Mouse (Mus musculus): ENCODE results near the gene Fam131b. TPM values are rescaled to one million over a fixed set of nuclear protein-coding genes. Genes with fewer than 3 reads are reported as not detected.

Gene Fam131b
- total RNA-seq, 1 experiment: 1.3 TPM

DNA sequence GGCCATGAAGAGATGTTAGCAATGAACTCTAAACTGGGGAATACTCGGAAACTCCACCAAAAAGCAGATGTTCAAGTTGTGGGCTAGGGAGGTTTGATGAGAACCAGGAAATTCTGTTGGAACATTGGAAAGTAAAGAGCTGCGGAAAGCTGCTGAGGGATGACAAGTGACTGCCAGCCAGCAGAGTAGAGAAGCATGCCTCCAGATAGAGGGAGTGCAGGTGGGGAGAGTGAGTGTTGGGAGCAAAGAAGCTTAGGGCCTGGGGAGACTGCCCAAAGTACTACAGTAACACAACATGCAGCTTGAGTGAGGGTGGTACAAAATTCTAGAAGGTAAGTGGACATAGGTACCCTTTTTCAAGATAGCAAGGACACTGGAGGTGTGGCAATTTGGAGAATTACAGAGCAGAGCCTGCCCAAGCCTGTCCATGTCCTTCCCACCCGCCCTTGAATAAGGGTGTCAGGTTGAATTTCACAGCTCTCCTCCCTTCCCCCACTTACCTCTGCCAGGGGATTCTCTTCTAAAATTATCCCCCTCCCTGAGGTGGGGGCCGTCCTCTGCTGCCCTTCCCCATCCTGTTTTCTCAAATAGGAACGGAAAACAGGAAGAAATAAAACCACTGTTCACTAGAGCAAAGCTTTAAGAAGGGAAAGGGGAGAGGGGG is 41.4 kb downstream of the Fam131b start:
- peaks cover 36% of the 10 kb centered on the region for H3K36me3 ChIP-seq (ENCODE audit: control insufficient read depth, insufficient read depth, low read length, poor library complexity, severe bottlenecking)
- H3K4me1 ChIP-seq (ENCODE audit: control insufficient read depth in 2 of 2, insufficient read depth in 2 of 2, low read length in 2 of 2, poor library complexity in 1 of 2): no peaks in the 10 kb centered on the region
- no peak overlapping the region for H3K9ac ChIP-seq (ENCODE audit: insufficient read depth, low read depth, low read length, poor library complexity, severe bottlenecking)
- H3K4me3 ChIP-seq (ENCODE audit: insufficient read depth in 1 of 2, low read depth in 1 of 2, low read length in 2 of 2, poor library complexity in 1 of 2, severe bottlenecking in 1 of 2): no peak overlapping the region
- in situ Hi-C loops (cut with MboI; ENCODE audit: low sequenced_read_pairs in 2 of 2, unreplicated experiment in 2 of 2): no loop called here
- DNase-seq (ENCODE audit: low read depth, low spot score): no peak
- no peak for TF ChIP-seq CHD2 (IDR thresholded peaks at IDR 0.05; ENCODE audit: low read depth, low read length)
- no peak for TF ChIP-seq HCFC1 (IDR thresholded peaks at IDR 0.05; ENCODE audit: borderline replicate concordance, insufficient read depth, low read length)
- no peak for TF ChIP-seq ZNF384 (IDR thresholded peaks at IDR 0.05; ENCODE audit: low read depth, low read length)
- no peak for TF ChIP-seq ZC3H11A (IDR thresholded peaks at IDR 0.05; ENCODE audit: borderline replicate concordance, low read depth, low read length)
- TF ChIP-seq MAFK (IDR thresholded peaks at IDR 0.05; ENCODE audit: insufficient read depth, low read depth, low read length): no peak
- no peaks in the 10 kb centered on the region for H3K9me3 ChIP-seq (ENCODE audit: control insufficient read depth, insufficient read depth, low read depth, low read length)
- no peak overlapping the region for H3K27ac ChIP-seq (ENCODE audit: insufficient read depth, low read depth, low read length, poor library complexity, severe bottlenecking)

DNA sequence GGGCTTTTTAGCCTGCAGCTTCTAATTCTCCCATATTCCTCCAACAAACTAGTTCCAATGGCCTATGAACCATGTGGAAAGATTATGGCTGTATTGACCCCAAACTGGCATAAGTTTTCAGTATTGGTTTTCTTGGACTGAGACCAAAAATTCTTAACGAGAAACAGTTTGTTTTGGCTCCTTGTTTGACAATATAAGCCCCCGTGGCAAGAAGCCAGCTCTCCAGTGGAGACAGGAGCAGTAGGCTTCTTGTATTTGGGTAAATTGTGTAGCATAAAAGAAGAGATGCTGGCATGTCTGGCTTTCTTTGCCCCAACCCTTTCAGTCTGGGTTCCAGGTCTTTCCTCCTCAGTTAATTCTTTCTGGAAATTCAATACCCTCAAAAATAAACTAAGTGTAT is 48.3 kb downstream of the Fam131b start:
- H3K27ac ChIP-seq (ENCODE audit: insufficient read depth, low read depth, low read length, poor library complexity, severe bottlenecking): no peak overlapping the region
- DNase-seq (ENCODE audit: low read depth, low spot score): no peak
- in situ Hi-C loops (cut with MboI; ENCODE audit: low sequenced_read_pairs in 2 of 2, unreplicated experiment in 2 of 2): no loop called here
- no peak for TF ChIP-seq ZC3H11A (IDR thresholded peaks at IDR 0.05; ENCODE audit: borderline replicate concordance, low read depth, low read length)
- TF ChIP-seq CHD2 (IDR thresholded peaks at IDR 0.05; ENCODE audit: low read depth, low read length): no peak
- no peak for TF ChIP-seq HCFC1 (IDR thresholded peaks at IDR 0.05; ENCODE audit: borderline replicate concordance, insufficient read depth, low read length)
- no peak for TF ChIP-seq ZNF384 (IDR thresholded peaks at IDR 0.05; ENCODE audit: low read depth, low read length)
- no peak for TF ChIP-seq MAFK (IDR thresholded peaks at IDR 0.05; ENCODE audit: insufficient read depth, low read depth, low read length)
- no peaks in the 10 kb centered on the region for H3K9me3 ChIP-seq (ENCODE audit: control insufficient read depth, insufficient read depth, low read depth, low read length)
- no peak overlapping the region for H3K4me3 ChIP-seq (ENCODE audit: insufficient read depth in 1 of 2, low read depth in 1 of 2, low read length in 2 of 2, poor library complexity in 1 of 2, severe bottlenecking in 1 of 2)
- H3K4me1 ChIP-seq (ENCODE audit: control insufficient read depth in 2 of 2, insufficient read depth in 2 of 2, low read length in 2 of 2, poor library complexity in 1 of 2): no peaks in the 10 kb centered on the region
- H3K9ac ChIP-seq (ENCODE audit: insufficient read depth, low read depth, low read length, poor library complexity, severe bottlenecking): no peak overlapping the region
- peaks cover 40% of the 10 kb centered on the region for H3K36me3 ChIP-seq (ENCODE audit: control insufficient read depth, insufficient read depth, low read length, poor library complexity, severe bottlenecking)

DNA sequence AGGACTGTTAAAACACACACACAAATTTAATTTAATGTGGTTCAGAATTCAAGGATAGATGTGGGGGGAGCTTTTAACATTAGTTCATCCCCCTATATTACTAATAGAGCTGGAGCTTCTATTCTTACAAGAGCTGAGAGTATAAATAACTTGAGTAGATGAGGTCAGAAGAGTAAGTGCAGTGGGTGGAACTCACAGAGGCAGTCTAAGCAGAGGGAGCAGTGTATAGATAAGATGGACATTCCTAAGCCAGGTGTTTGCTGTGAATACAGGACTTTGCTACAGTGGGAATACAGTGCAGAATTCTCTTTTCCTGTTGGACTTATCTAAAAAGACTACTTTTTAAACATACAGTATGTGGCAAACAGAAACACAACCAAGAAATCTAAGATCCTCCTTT is 53.6 kb downstream of the Fam131b start:
- TF ChIP-seq HCFC1 (IDR thresholded peaks at IDR 0.05; ENCODE audit: borderline replicate concordance, insufficient read depth, low read length) (no peak), ZC3H11A (IDR thresholded peaks at IDR 0.05; ENCODE audit: borderline replicate concordance, low read depth, low read length) (no peak), MAFK (IDR thresholded peaks at IDR 0.05; ENCODE audit: insufficient read depth, low read depth, low read length) (no peak), ZNF384 (IDR thresholded peaks at IDR 0.05; ENCODE audit: low read depth, low read length) (no peak), CHD2 (IDR thresholded peaks at IDR 0.05; ENCODE audit: low read depth, low read length) (no peak)
- H3K9ac ChIP-seq (ENCODE audit: insufficient read depth, low read depth, low read length, poor library complexity, severe bottlenecking): no peak overlapping the region
- in situ Hi-C loops (cut with MboI; ENCODE audit: low sequenced_read_pairs in 2 of 2, unreplicated experiment in 2 of 2): no loop called here
- no peak overlapping the region for H3K4me3 ChIP-seq (ENCODE audit: insufficient read depth in 1 of 2, low read depth in 1 of 2, low read length in 2 of 2, poor library complexity in 1 of 2, severe bottlenecking in 1 of 2)
- H3K9me3 ChIP-seq (ENCODE audit: control insufficient read depth, insufficient read depth, low read depth, low read length): no peaks in the 10 kb centered on the region
- no peak for DNase-seq (ENCODE audit: low read depth, low spot score)
- H3K36me3 ChIP-seq (ENCODE audit: control insufficient read depth, insufficient read depth, low read length, poor library complexity, severe bottlenecking): peaks cover 39% of the 10 kb centered on the region
- peaks cover 0 to 8% of the 10 kb centered on the region in 2 experiments; a peak in 2 of 4 replicates for H3K4me1 ChIP-seq (ENCODE audit: control insufficient read depth in 2 of 2, insufficient read depth in 2 of 2, low read length in 2 of 2, poor library complexity in 1 of 2)
- H3K27ac ChIP-seq (ENCODE audit: insufficient read depth, low read depth, low read length, poor library complexity, severe bottlenecking): no peak overlapping the region

DNA sequence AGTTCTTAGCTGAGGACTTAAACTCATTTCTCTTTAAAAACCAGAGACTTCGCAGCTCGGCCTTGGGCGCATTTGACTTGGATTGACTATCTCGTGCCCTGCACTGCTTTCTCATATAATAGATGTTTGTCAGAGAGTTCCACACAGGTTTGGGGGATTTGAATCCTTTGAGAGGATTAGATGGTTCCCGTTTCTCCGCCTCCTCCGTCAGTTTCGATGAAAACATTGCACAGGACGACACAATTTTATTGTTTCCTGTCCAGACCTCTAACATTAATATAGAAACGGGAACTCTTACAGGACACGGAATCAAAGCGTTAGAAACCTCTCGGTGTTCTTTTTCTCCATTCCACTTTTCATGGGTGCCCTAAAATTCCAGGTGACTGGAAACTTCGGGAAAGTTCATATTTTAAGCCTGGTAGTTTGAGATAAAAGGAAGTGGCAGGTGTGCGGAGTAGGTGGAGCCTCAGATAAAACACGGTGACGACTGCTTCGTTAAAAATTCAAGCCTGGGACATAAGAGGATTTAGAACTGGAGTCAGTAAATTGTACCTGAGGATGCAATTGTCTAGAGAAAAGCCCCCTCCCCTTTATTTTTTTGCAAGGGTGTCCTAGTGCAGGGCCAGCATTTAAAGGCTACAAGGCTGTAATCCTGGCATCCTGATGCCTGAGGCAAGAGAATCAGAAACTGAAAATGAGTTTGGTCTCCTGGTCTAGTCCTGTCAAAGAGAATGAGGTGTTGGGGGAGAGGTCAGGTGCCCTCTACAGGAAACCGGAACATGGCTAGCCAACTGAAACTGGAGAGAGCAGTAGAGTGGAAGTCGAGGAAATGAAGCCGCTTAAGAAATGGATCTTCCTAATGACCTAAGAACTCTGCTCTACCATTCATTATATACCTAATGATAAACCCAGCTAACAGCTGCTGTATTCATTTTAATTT is 58.8 kb downstream of the Fam131b start:
- no peak for DNase-seq (ENCODE audit: low read depth, low spot score)
- Histone ChIP-seq H3K4me3 (ENCODE audit: insufficient read depth in 1 of 2, low read depth in 1 of 2, low read length in 2 of 2, poor library complexity in 1 of 2, severe bottlenecking in 1 of 2) (peak overlapping the region; percentile 93 to 99), H3K27ac (ENCODE audit: insufficient read depth, low read depth, low read length, poor library complexity, severe bottlenecking) (peak overlapping the region; percentile 79; the same call in 1 of the 2 replicates), H3K9me3 (ENCODE audit: control insufficient read depth, insufficient read depth, low read depth, low read length) (no peaks in the 10 kb centered on the region), H3K9ac (ENCODE audit: insufficient read depth, low read depth, low read length, poor library complexity, severe bottlenecking) (peak overlapping the region; percentile 98), H3K4me1 (ENCODE audit: control insufficient read depth in 2 of 2, insufficient read depth in 2 of 2, low read length in 2 of 2, poor library complexity in 1 of 2) (peaks cover 3 to 8% of the 10 kb centered on the region in 2 experiments; a peak in 3 of 4 replicates), H3K36me3 (ENCODE audit: control insufficient read depth, insufficient read depth, low read length, poor library complexity, severe bottlenecking) (peaks cover 25% of the 10 kb centered on the region)
- in situ Hi-C loops (cut with MboI; ENCODE audit: low sequenced_read_pairs in 2 of 2, unreplicated experiment in 2 of 2): no loop called here
- no peak for TF ChIP-seq MAFK (IDR thresholded peaks at IDR 0.05; ENCODE audit: insufficient read depth, low read depth, low read length)

Other genes starting within 250 kb of the Fam131b start
- not detected in 2 replicates for gene Tas2r139, start 183.7 kb downstream of the Fam131b start, total RNA-seq (2012; rRNA removed)
- not detected in 2 replicates for gene Tas2r144, start 109.3 kb downstream of the Fam131b start, total RNA-seq (2012; rRNA removed)
- gene Gstk1, start 78.7 kb downstream of the Fam131b start, total RNA-seq (2012; rRNA removed): 7.9 and 8.1 TPM in 2 replicates
- 1.3 and 1.6 TPM in 2 replicates for gene Tmem139, start 62.7 kb downstream of the Fam131b start, total RNA-seq (2012; rRNA removed)
- 34.8 and 51.6 TPM in 2 replicates for gene Casp2, start 59.7 kb downstream of the Fam131b start, total RNA-seq (2012; rRNA removed)
- 1.2 and 2.9 TPM in 2 replicates for gene Clcn1, start 38.0 kb downstream of the Fam131b start, total RNA-seq (2012; rRNA removed)
- 20.3 and 46.0 TPM in 2 replicates for gene Zyx, start 25.0 kb upstream of the Fam131b start, total RNA-seq (2012; rRNA removed)
- 24.1 and 37.6 TPM in 2 replicates for gene Epha1, start 48.6 kb upstream of the Fam131b start, total RNA-seq (2012; rRNA removed)
- gene Tas2r143, start 75.6 kb upstream of the Fam131b start, total RNA-seq (2012; rRNA removed): not detected in 2 replicates
- gene Tas2r135, start 80.8 kb upstream of the Fam131b start, total RNA-seq (2012; rRNA removed): not detected in 2 replicates
- gene Tas2r126, start 109.9 kb upstream of the Fam131b start, total RNA-seq (2012; rRNA removed): not detected in 2 replicates
- not detected in 2 replicates for gene Olfr458, start 140.6 kb upstream of the Fam131b start, total RNA-seq (2012; rRNA removed)
- gene Olfr457, start 151.7 kb upstream of the Fam131b start, total RNA-seq (2012; rRNA removed): not detected in 2 replicates
- gene Olfr456, start 162.6 kb upstream of the Fam131b start, total RNA-seq (2012; rRNA removed): not detected in 2 replicates
- gene Olfr455, start 222.9 kb upstream of the Fam131b start, total RNA-seq (2012; rRNA removed): not detected in 2 replicates